Mouse (Mus musculus) activated CD4-positive, CD25-positive, alpha-beta regulatory T cell, adult 4 months (primary cell): ENCODE data around the gene Kansl1l. TPM values are rescaled to one million over a fixed set of nuclear protein-coding genes. Genes with fewer than 3 reads are reported as not detected.
A peak's percentile ranks its signal among the peaks of the same experiment; 100 is the strongest.
"Not testable (repeated sequence)": the region's sequence is repeated elsewhere in the genome, so short reads cannot be mapped to it uniquely, and the experiment has no call there.

ENCODE experiments used
- ATAC-seq: one replicate; pipeline ENCODE4 v1.8.0; 2017
- polyA plus RNA-seq, 2 experiments: library from polyadenylated mRNA; unstranded; fragments of 100-300 nt; shearing (Covaris generic); gene quantifications; one replicate each; pipeline ENCODE4 v1.2.1; 2017

The Kansl1l gene
- polyA plus RNA-seq, 2 experiments from 2014 or later = 8.8 to 9.8 TPM

DNA sequence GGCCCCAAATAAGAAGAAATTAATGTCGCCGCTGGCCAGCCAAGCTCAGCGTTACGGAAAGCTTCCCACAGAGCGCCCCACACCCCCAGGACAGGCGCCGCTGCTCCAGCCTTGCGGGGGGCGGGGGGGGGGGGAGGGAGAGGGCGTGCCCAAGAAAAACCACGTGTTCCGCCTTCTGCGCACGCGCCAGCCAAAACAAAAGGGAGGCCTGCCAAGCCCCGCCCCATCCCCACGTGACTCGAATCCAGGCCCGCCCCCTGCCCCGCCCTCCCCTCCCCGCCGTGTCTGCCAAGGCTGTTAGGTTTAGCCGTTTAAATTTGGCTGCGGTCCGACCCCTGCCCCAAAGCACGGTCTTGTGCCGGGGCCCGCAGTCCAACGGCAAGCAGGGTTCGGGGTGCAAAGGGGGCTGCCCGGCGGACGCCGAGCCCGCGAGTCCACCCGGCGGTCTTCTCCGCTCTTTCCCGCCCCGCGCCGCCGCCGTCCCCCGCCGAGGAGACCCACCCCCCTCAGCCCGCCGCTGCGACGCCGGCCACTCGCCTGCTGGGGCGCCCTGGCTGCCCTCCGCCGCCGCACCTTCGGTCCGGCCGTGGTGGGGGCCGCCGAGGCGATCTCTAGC is 417 bp downstream of the Kansl1l start:
- peak; percentile 20 for ATAC-seq

DNA sequence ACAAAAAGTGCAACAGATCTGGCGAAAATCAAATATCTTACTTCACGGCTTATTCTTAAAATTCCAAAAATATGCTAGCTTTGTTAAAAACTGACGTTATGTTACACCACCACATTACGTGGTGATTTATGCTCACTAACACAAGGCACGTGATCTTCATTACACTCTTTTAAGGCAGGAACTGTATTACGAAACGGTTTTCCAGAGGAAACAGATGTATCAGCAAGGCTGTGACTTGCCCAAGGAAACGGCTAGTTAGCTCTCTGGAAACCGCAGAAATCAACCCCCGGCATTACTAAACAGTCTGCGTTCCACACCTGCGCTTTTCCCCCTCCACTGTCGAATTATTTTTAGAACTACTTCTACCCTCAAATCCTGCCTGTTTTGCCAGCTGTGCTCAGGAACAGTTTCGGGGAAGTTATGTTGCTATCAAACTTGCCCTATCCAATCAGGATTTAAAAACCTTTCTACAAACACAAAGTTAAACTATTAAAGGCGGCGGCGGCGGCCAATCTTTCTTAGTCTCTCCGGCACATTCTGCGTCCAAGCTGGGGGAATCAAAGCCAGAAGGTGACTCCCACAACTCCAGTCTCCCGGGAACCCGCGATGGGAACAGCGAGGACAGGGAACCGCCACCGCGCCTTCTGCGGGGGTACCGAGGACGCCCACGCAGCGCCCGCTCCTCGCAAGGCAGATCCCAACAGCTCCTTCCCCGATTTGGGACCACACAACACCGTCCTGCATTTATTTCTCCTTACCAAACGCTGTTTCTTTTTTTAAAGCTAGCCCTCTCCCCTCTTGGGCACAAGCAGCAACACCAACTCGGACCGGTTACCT is 1.2 kb downstream of the Kansl1l start:
- ATAC-seq = peak; percentile 34

DNA sequence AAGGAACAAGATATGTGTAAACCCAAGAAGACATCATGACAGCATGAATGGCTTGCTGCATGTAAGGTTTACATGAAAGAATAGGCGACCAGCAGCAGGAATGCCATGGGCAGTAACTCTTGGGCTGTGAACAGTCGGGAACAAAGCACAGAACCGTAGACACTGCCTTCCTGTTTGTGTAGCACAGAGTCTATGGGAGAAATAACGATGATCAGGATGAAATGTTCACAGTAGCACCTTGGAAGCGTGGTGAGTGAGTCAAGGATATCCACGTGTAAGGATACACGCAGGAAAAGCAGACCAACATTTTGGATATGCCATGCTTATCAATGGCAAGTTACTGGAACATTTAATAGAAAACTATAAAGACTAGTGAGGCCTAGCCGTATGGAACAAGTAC is 2.6 kb downstream of the Kansl1l start:
- no peak for ATAC-seq

DNA sequence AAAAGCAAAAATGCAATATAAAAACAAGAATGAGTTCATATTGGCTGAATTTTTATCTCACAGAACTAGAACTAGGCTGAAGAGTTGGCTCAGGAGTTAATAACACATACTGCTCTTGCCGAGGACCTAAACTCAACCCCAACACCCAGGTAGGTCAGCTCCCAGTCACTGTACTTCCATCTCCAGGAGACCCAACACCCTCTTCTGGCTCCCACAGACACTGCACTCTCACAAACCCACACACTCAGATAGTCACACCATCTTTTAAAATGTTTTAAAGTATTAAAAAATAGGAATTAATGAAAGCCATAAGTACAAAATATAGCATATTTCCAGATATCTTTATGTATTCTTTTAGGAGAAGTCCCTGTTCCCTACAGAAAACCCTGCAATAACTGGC is 4.2 kb downstream of the Kansl1l start:
- no peak for ATAC-seq

DNA sequence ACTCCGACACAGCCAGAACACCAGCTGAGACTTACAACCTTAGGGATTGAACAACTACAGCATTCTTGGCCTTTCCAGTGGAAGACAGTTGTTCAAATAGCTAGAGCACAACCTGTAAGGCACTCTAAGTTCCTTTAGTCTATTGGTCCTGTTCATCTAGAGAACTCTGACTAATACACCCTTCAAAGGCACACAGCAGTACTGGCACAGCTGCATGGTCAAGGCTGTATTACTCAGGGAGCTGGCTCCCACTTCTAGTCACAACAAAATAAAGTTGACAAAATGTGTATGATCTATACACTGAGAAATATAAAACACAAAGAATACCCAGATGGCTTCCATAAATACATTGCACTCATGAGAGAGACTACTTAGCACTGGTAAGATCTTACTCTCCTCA is 10.5 kb downstream of the Kansl1l start:
- ATAC-seq = no peak

DNA sequence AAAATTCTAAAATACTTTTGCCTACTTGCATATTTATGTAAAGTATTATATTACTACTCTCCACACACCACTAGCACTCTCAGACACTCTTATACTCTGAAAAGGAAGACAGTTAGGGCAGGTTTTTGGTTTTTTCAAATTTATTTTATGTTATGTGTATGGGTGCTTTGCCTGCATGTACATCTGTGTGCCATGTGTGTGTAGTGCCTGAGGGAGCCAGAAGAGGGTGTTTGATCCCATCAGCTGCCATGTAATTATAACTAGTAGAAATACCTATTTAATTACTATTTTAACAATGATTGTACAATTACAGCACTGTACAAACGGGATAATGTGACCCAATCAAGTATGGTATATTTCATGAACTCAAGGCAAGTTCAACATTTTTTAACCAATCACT is 12.0 kb downstream of the Kansl1l start:
- no peak for ATAC-seq

DNA sequence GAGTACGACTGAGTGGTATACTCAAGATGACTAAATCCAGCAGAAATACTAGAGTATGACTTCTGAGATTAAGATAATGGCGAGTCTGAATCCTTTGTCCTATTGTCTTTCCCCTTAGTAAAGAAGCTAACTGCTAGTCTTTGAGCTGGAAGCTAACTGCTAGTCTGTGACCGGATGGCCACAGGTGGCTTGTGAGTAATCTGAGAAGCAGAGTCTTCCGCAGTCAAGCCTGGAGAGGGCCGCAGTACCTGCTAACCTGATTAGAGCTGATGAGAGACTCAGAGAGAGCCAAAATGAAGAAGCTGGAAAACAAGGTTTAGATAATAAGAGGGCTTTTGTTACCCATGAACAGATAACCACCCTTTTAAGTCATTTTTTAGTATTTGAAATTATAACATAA is 12.7 kb downstream of the Kansl1l start:
- no peak for ATAC-seq

DNA sequence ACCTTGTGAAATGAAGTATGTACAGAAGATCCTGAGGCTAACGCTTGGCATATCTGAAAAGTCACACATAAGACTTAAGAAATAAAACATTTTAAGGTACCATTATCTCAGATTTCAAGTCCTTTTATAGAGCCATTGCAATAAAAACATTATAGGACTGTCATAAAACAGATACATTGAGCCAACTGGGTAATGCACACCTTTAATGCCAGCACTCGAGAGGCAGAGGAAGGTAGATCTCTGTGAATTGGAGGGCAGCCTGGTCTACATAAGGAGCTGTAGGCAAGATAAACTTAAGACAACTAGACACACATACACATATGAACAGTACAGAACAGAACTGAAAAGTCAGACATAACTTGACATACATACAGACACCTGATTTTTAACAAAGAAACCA is 19.4 kb downstream of the Kansl1l start:
- no peak for ATAC-seq

DNA sequence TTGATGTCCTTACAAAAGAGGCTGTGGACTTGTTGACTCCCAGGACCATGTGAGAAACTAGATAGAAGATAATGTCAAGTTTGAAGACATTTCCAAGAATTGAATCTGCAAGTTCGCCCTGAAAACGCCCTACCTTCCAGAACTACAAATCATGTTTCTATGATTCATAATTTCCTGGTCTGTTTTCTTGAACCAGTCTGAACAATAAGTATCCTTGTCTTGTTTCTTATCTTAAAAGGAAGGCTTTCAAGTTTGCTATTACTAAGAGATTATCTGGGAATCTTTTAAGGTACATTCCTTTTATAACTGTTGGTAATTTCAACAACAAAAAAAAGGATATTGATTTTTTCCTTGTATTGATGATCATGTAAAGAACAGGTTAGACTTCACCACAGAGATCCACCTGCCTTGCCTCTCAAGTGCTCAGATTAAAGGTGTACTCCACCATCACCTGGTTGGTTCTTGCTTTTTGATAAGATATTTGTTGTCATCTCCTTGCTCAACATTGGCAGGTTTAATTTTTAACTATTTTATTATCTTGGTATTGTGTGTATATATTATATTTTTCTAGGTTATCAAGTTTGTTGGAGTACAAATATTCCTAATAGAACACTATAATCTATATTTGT is 24.4 kb downstream of the Kansl1l start:
- no peak for ATAC-seq

DNA sequence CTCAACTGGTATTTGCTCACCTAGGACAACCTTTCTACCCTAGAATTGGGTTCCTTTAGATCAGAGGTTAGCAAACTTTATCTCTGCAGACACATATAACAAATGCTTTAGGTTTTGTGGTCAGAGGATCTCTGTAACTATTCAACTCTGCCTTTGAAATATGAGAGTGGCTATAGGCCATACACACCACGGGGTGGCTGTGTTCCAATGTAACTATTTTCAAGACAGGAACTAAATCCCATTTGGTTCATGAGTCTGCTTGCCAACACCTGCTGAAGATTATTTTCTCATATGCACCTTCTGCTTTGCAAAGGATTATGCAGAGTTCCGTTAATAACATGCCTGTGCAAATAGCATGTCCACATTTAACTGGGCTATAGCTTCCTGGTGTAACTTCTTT is 35.1 kb downstream of the Kansl1l start:
- ATAC-seq = no peak

DNA sequence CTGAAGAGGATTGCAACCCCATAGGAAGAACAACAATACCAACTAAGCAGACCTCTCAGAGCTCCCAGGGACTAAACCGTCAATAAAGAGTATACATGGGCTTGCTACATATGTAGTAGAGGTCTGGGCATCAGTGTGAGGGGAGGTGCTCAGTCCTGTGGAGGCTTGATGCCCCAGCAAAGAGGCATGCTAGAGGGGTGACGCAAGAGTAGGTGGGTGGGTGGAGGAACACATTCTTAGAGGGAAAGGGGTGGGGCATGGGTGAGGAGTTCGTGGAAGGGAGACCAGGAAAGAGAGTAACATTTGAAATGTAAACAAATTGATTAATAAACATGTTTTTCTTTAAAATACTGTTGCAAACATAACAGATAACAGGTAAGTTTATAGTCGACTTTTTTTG is 36.3 kb downstream of the Kansl1l start:
- ATAC-seq = no peak

DNA sequence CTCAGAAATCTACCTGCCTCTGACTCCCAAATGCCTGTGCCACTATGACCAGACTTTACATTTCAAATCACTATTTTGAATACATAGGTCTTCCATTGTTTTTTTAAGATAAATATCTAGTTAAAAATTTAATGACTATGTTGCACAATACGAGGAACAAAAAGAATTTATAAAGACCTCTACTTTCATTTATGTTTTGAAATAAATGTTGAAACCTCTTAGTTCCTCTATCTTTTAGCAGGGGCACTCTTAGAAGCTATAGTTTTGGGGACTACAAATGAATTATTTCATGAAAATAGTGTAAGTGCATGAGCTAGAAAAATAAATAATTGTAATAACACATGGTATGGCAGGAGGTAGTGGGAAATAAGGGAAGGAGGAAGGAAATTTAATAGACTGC is 38.6 kb downstream of the Kansl1l start:
- ATAC-seq = no peak

DNA sequence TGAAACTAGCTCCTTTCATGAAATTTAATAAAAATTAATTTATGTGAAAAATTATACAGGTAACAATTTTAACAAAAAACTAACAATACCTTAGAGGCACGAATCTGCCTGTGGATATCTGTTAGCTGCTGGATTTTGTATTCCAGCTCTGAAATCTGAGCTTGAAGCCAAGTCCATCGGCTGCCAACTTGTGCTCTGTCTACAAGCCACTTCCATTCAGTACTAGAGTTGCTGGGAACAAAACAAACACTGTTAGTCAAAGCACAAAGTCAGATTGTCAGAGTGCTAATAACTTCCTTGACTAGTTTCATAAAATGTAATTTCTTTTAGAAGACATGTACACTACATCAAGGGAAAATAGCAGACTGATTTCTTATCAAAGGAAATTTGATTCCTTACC is 39.5 kb downstream of the Kansl1l start:
- no peak for ATAC-seq

DNA sequence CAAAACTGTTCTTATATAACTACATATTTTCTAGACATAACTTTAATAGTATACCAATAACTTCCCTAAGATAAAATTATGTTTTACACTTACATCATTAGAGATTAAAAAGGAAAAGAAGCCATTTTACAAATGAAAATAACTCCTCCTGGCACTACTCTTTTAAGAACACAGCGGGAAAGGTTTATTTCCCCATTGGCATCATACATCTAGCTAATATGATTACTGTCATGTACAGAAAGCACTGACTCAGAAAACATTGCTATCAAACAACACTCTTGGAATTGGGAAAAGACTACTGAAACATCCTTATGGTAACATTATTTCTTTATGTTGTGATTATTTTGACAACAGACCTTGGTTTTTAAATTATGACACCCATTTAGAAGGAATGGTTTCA is 48.6 kb downstream of the Kansl1l start:
- ATAC-seq = no peak

DNA sequence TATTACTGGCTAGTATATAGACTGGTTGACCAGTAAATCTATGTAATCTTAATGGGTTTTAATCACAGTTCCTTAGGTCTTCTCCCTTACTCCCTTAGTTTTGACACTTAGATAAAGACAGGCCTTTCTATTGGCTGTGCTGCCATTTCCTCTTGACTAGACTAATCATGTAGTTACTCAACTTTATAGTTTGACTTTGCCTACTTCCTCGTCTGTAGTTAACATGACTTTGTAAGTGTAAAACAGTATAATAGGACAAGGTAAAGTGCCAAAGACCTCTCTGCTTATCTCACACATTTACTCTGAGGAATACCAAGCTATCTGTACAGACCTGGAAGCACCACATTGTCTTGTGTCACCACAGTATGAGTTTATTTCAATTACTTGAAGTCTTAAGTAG is 86.8 kb downstream of the Kansl1l start:
- no peak for ATAC-seq

DNA sequence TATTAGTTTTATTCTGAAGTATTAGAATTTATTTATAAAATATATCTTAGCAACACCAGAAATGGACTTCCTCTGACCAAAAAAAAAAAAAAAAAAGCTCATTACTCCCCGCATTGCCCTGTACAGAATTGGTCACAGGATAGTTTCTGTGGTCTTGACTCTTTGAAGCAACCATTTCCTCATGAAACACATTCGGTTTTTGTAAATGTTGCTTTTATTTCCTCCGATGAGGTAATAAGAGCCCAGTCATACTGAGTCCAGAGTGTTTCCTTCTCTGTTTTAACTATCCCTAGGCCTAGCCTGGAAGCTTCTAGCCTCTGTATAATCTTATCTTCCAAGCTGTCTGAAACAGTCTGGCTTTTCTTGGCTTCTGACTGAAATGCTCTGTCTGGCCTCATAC is 104.5 kb downstream of the Kansl1l start:
- ATAC-seq = no peak

DNA sequence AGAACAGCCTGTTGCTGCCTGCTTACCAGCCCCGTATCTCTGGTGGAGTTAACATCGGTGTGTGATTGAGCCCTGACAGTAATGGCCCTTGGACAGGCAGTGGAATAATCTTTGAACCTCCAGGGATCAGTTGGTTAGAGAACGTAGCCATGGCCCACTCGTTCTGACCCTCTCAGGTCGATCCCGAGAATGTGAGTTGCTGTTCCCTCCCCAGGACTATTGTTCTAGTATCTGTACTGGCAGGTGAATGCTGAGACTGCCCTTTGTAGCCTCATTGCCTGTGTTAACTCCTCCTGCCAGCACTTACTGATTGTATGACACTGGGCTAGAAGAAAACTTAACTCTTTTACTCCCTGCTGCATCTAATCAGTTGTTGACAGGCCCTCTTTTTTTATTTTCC is 112.8 kb downstream of the Kansl1l start:
- no peak for ATAC-seq

DNA sequence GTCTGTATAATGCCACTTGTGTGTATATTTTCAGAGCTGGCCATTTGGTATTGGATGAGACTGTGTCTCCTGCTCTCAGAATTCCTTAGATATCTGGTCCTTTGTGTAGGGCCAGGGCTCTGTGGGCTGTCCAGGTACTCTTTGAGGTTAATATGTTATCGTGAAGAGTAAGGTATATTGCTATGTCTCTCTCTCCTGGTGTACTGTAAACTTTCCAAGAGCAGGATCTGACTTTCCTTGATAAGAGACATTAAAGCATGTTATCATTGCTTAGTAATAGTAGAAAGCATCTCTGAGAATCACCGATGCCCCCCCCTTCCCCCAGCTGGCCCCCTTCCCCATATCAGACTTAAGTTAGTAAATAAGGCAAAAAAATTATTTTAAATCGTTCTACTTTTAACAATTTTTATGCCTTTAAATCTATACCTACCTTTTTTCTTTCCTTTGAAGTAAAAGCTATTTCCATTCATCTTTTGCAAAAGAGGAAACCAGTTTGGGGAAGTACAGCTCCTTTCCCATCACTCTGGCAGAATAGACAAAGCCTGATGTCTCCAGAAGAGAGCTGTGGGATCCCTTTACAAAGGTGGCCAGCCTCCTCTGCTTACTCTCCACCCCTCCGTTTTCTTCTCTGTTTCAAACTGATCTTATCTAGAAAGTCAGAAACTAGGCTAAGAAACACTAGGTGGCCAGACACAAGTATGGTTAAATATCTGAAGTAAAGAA is 114.6 kb downstream of the Kansl1l start:
- no peak for ATAC-seq

DNA sequence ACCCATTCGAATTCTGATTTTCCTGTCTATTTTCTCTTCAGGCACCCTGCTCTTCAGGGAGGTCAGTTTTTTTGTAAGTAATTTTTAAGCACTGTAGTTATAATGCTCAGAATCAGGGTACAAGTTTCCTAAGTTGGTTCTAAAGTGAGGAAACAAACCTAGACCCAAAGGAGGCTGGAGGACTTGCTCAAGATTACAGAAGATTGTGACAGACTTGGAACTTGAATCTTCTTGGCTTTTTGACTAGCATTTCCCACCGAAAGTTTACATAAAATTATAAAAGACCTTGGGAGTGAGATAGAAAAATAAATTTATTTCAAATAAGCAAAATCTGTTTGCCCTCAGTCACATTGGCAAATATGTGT is 115.8 kb downstream of the Kansl1l start:
- ATAC-seq = no peak

DNA sequence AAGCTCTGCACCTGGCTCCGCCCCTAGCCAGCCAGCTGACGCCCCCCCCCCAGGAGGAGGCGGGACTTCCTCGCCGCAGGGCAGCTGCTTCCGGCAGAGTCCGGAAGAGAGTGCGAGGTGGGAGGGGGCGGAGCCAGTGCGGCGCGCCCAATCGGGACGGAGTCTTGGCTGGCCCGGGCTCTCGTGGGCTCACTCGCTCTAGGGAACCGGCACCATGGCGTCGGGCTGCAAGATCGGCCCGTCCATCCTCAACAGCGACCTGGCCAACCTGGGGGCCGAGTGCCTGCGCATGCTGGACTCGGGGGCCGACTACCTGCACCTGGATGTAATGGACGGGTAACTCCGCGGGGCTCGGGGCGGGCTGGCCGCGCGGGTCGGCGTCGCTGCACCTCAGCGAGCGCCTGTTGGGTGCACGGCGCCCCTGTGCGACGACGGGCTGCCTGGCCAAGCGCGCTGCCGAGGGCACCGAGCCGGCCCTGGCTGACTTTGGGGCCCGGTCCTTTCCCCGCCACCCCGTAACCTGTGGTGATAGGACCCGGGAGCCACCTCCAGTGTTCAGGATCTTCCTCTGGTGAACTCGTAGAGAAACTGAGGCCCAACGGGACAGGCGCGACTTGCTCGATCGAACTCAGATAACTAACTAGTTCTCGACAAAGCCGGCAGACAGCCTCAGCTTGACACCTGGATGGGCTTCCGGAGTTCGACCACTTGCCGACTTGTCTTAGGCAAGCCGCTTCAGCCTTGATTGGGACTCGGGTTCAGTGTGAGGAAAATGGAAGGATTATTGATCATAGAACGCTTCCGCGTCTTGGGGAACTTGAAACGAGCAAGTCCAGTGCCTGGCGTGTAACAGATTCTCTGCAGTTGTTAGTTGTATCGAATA is 116.4 kb downstream of the Kansl1l start, which contains the start of gene Rpe:
Gene Rpe (plus strand): TSS at position 139 of the 883 bp plus-strand sequence.
- peak; percentile 99 for ATAC-seq

DNA sequence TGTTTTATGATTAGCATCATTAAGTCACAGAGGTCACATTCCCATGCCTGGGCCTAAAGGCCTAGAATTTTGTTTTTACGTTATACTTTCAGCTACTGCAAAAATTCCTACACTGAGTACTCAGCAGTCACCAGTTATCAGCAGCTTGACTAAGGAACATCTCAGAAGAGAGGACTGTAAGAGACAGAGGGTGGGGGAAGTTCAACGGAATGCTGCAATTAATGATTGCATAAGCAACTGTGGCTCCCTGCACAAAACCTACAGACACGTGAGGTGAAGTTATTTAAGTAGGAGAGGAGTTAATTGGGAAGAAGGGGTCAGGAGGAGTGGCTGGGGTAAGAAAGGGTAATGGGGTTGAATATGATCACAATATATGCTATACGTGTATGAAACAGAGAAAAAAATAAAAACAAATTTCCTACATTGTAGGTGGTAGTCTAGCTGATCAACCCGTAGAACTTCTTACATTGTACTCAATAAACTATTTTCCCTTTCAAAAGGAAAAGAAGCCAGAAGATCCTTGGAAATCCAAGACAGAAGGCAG is 117.1 kb downstream of the Kansl1l start:
- no peak for ATAC-seq

DNA sequence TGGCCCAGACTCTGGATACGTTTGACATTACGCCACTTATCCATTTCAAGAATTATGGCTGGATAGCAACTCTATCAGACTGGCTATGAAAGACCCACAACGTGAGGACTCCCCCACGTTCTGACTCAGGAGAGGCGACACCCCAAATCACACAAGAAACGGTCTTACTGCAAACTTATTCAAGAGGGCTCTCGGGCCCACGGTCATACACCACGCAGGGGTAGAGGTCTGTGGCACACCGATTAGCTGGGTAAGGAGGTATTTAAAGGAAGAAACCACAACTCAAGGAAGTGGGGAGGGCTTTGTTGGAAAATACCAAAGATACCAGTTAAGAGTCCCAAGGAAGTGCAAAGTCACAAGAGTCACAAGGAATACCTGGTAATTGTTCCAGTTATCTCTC is 117.7 kb downstream of the Kansl1l start:
- ATAC-seq = not testable (repeated sequence)
